8 mouse cellular contexts compared by ENCODE assay signal in the genomic region with DNA sequence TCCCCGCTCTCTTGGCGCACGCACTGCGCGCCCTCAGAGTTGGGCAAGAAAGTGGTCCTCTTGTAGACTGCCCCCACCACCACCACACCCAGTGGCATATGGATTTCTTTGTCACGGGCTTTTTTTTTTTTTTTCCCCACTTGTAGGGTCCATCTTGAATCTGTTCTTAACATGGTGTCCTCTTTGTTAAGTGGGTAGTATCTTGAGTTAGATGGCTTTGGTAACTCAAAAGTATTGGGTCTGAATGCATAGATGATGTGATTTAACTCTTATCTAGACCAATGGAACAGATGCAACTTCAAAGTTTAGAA. TPM values are rescaled to one million over a fixed set of nuclear protein-coding genes. Genes with fewer than 3 reads are reported as not detected.
DNase-seq lines count a peak whose midpoint lies in the region; ATAC-seq and TF ChIP-seq lines count a peak whose summit lies in the region.

No protein-coding gene starts in this region.

- H3K27ac ChIP-seq in gastrocnemius, adult 2 months = peak overlapping the region; percentile 90
- peak overlapping the region; percentile 92 for H3K27ac ChIP-seq in forebrain, embryonic 12.5 days
- H3K27ac ChIP-seq in liver, embryonic 14.5 days = no peak overlapping the region

- 0 out of 2 replicates have a peak, but pooled peaks cover 5% of the 10 kb centered on the region for H3K9me3 ChIP-seq in forebrain, embryonic 12.5 days
- no peaks in the 10 kb centered on the region for H3K9me3 ChIP-seq in liver, embryonic 14.5 days (ENCODE audit: control insufficient read depth, low read length)

- no peak for TF ChIP-seq CTCF in gastrocnemius, adult 2 months (IDR thresholded peaks at IDR 0.05)
- no peak for TF ChIP-seq CTCF in C2C12 (IDR thresholded peaks at IDR 0.05; ENCODE audit: control insufficient read depth, insufficient read depth, insufficient read length)
- no peak for TF ChIP-seq CTCF in liver, embryonic 14.5 days (IDR thresholded peaks at IDR 0.05; ENCODE audit: low read depth)

- no peaks in the 10 kb centered on the region; the same call in 1 of the 2 replicates for H3K4me1 ChIP-seq in forebrain, embryonic 12.5 days
- peaks cover 4 to 7% of the 10 kb centered on the region in 2 experiments; a peak in 3 of 4 replicates for H3K4me1 ChIP-seq in liver, embryonic 14.5 days (replicated peaks; ENCODE audit: control insufficient read depth in 2 of 2, insufficient read depth in 2 of 2, low read length in 1 of 2)

- H3K4me3 ChIP-seq in gastrocnemius, adult 2 months = peak overlapping the region; percentile 76
- H3K4me3 ChIP-seq in C2C12 (ENCODE audit: insufficient read depth, poor library complexity, severe bottlenecking) = peak overlapping the region; percentile 34
- H3K4me3 ChIP-seq in forebrain, embryonic 12.5 days (replicated peaks) = peak overlapping the region; percentile 76
- peak overlapping the region; percentile 88 to 90 for H3K4me3 ChIP-seq in liver, embryonic 14.5 days (ENCODE audit: insufficient read depth in 1 of 2, low read depth in 2 of 2, low read length in 2 of 2)

- DNase-seq in gastrocnemius, adult 2 months = no peak
- DNase-seq in gastrocnemius, adult 18-20 months (ENCODE audit: low spot score) = no peak
- DNase-seq in liver, embryonic 14.5 days (ENCODE audit: low read depth in 3 of 3, low spot score in 3 of 3) = no peak
- no peak for DNase-seq in adrenal gland, postnatal 36 days
- no peak for DNase-seq in left cerebral cortex, postnatal 36 days (ENCODE audit: low spot score in 2 of 2)
- no peak for DNase-seq in spleen, postnatal 36 days (ENCODE audit: low spot score in 2 of 2)

- ATAC-seq in forebrain, embryonic 12.5 days (ENCODE audit: low FRiP score) = no peak; the same call in 1 of the 2 replicates
- no peak for ATAC-seq in liver, embryonic 14.5 days (ENCODE audit: insufficient read depth)

- H3K36me3 ChIP-seq in C2C12 (ENCODE audit: control insufficient read depth, insufficient read depth) = no peaks in the 10 kb centered on the region
- H3K36me3 ChIP-seq in forebrain, embryonic 12.5 days (replicated peaks) = no peaks in the 10 kb centered on the region
- no peaks in the 10 kb centered on the region for H3K36me3 ChIP-seq in liver, embryonic 14.5 days (replicated peaks; ENCODE audit: control insufficient read depth, insufficient read depth, low read depth)

- 10% methylated on average over 4 of the region's 6 CpGs for WGBS in forebrain, embryonic 12.5 days
- WGBS in liver, embryonic 14.5 days (ENCODE audit: insufficient replicate concordance) = under 1% methylated on average over 6 of the region's 6 CpGs

- no peaks in the 10 kb centered on the region for H3K79me2 ChIP-seq in C2C12 (ENCODE audit: control insufficient read depth, insufficient read depth)

- no peaks in the 10 kb centered on the region for H3K27me3 ChIP-seq in C2C12 (ENCODE audit: control insufficient read depth, insufficient read depth, insufficient read length)
- peaks cover 17% of the 10 kb centered on the region for H3K27me3 ChIP-seq in forebrain, embryonic 12.5 days
- H3K27me3 ChIP-seq in liver, embryonic 14.5 days (ENCODE audit: control insufficient read depth, insufficient read depth, low read length) = peaks cover 5% of the 10 kb centered on the region; the same call in 1 of the 2 replicates

- TF ChIP-seq EP300 in liver, embryonic 14.5 days (IDR thresholded peaks at IDR 0.05; ENCODE audit: low read depth) = no peak

- intact Hi-C loops in gastrocnemius, adult 2 months (cut with DNase I) = no loop called here
- intact Hi-C loops in left cerebral cortex, postnatal 36 days (cut with DNase I) = loop anchor here (2.0 to 10.0 kb wide), 2 partner anchors 65 to 119 kb away; a partner anchor contains a TSS

- H3ac ChIP-seq in C2C12 (ENCODE audit: control insufficient read depth, insufficient read length, low read depth) = peak overlapping the region; percentile 62

- H3K9ac ChIP-seq in forebrain, embryonic 12.5 days = peak overlapping the region; percentile 69
- H3K9ac ChIP-seq in liver, embryonic 14.5 days (replicated peaks) = peak overlapping the region; percentile 81

- no peaks in the 10 kb centered on the region for H3K79me3 ChIP-seq in C2C12 (ENCODE audit: low read depth)

- H3K4me2 ChIP-seq in forebrain, embryonic 12.5 days = peak overlapping the region; percentile 65
- H3K4me2 ChIP-seq in liver, embryonic 14.5 days (ENCODE audit: low read depth) = peak overlapping the region; percentile 83

TF ChIP-seq in C2C12, 6 proteins besides CTCF, POLR2A, EP300 and RAD21:
- no peak for TF ChIP-seq MYOD1 (IDR thresholded peaks at IDR 0.05; ENCODE audit: control insufficient read depth, insufficient read length, low read depth)
- TF ChIP-seq USF1 (IDR thresholded peaks at IDR 0.05; ENCODE audit: low read depth) = no peak
- TF ChIP-seq MYOG (IDR thresholded peaks at IDR 0.05; ENCODE audit: control insufficient read depth, extremely low read depth, insufficient read length) = no peak
- no peak for TF ChIP-seq MAX (IDR thresholded peaks at IDR 0.05)
- no peak for TF ChIP-seq CEBPB (IDR thresholded peaks at IDR 0.05; ENCODE audit: low read depth)
- no peak for TF ChIP-seq FOSL1 (IDR thresholded peaks at IDR 0.05; ENCODE audit: insufficient read depth, low read length, poor library complexity, severe bottlenecking)

RNA-seq across cellular contexts. Expression of a gene that starts 0.8 kb away (rescaled TPM):
- total RNA-seq in gastrocnemius, adult 2 months (2021) = 1 to 10 TPM; 5.2 to 5.6 TPM
- 1 to 10 TPM; 5.0 to 6.2 TPM for total RNA-seq in gastrocnemius, adult 18-20 months (2021)
- polyA plus RNA-seq in C2C12 (2012; fragmentation: generic; extraction: Trizol) = 0.49 TPM
- 13.0 and 13.8 TPM in 2 replicates for polyA plus RNA-seq in forebrain, embryonic 12.5 days (2016; fragmentation: Nextera tagmentation; extraction: Ambion mirVana)
- 1.9 and 2.7 TPM in 2 replicates for polyA plus RNA-seq in liver, embryonic 14.5 days (2012; rRNA removed)
- polyA plus RNA-seq in liver, embryonic 14.5 days (2014; fragmentation: Nextera tagmentation; extraction: Ambion mirVana) = 4.4 and 5.5 TPM in 2 replicates
- total RNA-seq in adrenal gland, postnatal 36 days (2021) = 10 to 100 TPM; 11.3 to 13.8 TPM
- total RNA-seq in left cerebral cortex, postnatal 36 days (2021) = 1 to 10 TPM; 7.9 to 8.0 TPM

Comparison
In these comparisons a context has a peak if more than half of its experiments do, and no peak if none do; other contexts are left out.
1. H3K4me3 ChIP-seq: peak in every context shown above with its lines; median percentile 89 in liver, embryonic 14.5 days; 76 in gastrocnemius, adult 2 months; 76 in forebrain, embryonic 12.5 days; 34 in C2C12.